Mouse (Mus musculus): ENCODE results near the gene Gramd2. TPM values are rescaled to one million over a fixed set of nuclear protein-coding genes. Genes with fewer than 3 reads are reported as not detected.
A peak's percentile ranks its signal among the peaks of the same experiment; 100 is the strongest.

Gene Gramd2
- polyA plus RNA-seq, 1 experiment from 2014 or later: 5.4 TPM

DNA sequence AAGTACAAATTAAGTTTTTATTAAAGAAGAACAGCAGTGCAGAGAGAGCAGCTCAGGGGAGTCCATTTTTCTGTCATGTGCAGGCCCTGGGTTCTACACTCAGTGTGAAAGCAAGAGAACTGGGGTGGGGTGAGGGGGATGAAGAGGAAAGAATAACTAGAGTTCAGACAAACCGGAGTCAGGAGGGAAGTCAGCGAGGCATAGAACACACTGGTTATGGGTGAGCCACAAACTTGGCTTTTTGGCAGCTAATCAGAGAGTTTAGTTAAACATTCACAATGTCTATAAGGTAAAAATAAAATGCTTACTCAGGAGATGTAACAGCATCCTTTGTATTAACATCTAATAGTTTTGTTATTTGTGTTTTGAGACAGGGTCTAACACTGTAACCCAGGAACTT is 60.6 kb downstream of the Gramd2 start:
- no peak overlapping the region for H3K27ac ChIP-seq (replicated peaks; ENCODE audit: low read depth, low read length)
- H3K4me1 ChIP-seq (ENCODE audit: control insufficient read depth, insufficient read depth, low read length): no peaks in the 10 kb centered on the region
- 87% methylated on average over 2 of the region's 2 CpGs for WGBS
- H3K36me3 ChIP-seq (ENCODE audit: control insufficient read depth, insufficient read depth, low read length): no peaks in the 10 kb centered on the region
- ATAC-seq (ENCODE audit: low read depth) (no peak), DNase-seq (ENCODE audit: low spot score) (no peak)
- no peak overlapping the region for H3K9ac ChIP-seq (ENCODE audit: low read depth, low read length)
- H3K4me3 ChIP-seq (ENCODE audit: low read depth, low read length): no peak overlapping the region
- H3K27me3 ChIP-seq (replicated peaks; ENCODE audit: control insufficient read depth, insufficient read depth, low read length): no peaks in the 10 kb centered on the region
- H3K4me2 ChIP-seq (ENCODE audit: low read depth, low read length): no peak overlapping the region
- H3K9me3 ChIP-seq (ENCODE audit: control insufficient read depth, low read length): no peaks in the 10 kb centered on the region

- H3K4me1 ChIP-seq (ENCODE audit: control insufficient read depth, insufficient read depth, low read length): no peaks in the 10 kb centered on the region
- no peak for DNase-seq (ENCODE audit: low spot score)
- H3K27me3 ChIP-seq (replicated peaks; ENCODE audit: control insufficient read depth, insufficient read depth, low read length): no peaks in the 10 kb centered on the region
- H3K9me3 ChIP-seq (ENCODE audit: control insufficient read depth, low read length): no peaks in the 10 kb centered on the region
- no peak overlapping the region for H3K9ac ChIP-seq (ENCODE audit: low read depth, low read length)
- no peak overlapping the region for H3K4me2 ChIP-seq (ENCODE audit: low read depth, low read length)
- ATAC-seq (ENCODE audit: low read depth): no peak
- H3K36me3 ChIP-seq (ENCODE audit: control insufficient read depth, insufficient read depth, low read length): no peaks in the 10 kb centered on the region
- 93% methylated on average over 3 of the region's 3 CpGs for WGBS
- no peak overlapping the region for H3K27ac ChIP-seq (replicated peaks; ENCODE audit: low read depth, low read length)
- no peak overlapping the region for H3K4me3 ChIP-seq (ENCODE audit: low read depth, low read length)
Observed at GRCm38 (mm10) chr9:59743903-59744302, 64.0 kb downstream of the Gramd2 start.

GRCm38 (mm10) chr9:59748387-59748786 is 68.4 kb downstream of the Gramd2 start:
- H3K4me2 ChIP-seq (ENCODE audit: low read depth, low read length): no peak overlapping the region
- no peak overlapping the region for H3K4me3 ChIP-seq (ENCODE audit: low read depth, low read length)
- H3K36me3 ChIP-seq (ENCODE audit: control insufficient read depth, insufficient read depth, low read length): no peaks in the 10 kb centered on the region
- H3K27me3 ChIP-seq (replicated peaks; ENCODE audit: control insufficient read depth, insufficient read depth, low read length): no peaks in the 10 kb centered on the region
- WGBS: 94% methylated on average over 2 of the region's 2 CpGs
- DNase-seq (ENCODE audit: low spot score) (no peak), ATAC-seq (ENCODE audit: low read depth) (no peak)
- no peak overlapping the region for H3K9ac ChIP-seq (ENCODE audit: low read depth, low read length)
- no peak overlapping the region for H3K27ac ChIP-seq (replicated peaks; ENCODE audit: low read depth, low read length)
- H3K4me1 ChIP-seq (ENCODE audit: control insufficient read depth, insufficient read depth, low read length): 0 out of 2 replicates have a peak, but pooled peaks cover 7% of the 10 kb centered on the region
- no peaks in the 10 kb centered on the region for H3K9me3 ChIP-seq (ENCODE audit: control insufficient read depth, low read length)

DNA sequence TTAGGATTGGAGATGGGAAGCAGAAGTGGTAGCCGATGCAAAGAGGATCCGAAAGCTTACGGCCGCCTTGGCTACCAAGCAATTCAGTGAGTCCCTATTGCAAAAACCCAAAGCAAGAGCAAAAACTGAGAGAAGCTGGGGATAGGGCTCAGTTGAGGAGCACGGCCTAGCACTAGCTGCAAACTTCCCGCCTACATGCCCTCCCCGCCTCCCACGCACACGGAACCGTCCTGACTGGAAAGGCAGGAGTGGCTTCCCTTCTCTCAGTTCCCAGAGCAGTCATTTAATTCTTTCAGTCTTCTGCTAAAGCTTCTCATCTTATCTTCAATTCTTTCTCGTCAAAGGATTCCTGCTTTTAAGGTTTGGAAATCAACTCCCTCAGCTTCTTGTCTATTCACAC is 69.0 kb downstream of the Gramd2 start:
- ATAC-seq (ENCODE audit: low read depth) (no peak), DNase-seq (ENCODE audit: low spot score) (no peak)
- no peak overlapping the region; the same call in 1 of the 2 replicates for H3K4me2 ChIP-seq (ENCODE audit: low read depth, low read length)
- no peak overlapping the region for H3K27ac ChIP-seq (replicated peaks; ENCODE audit: low read depth, low read length)
- H3K4me1 ChIP-seq (ENCODE audit: control insufficient read depth, insufficient read depth, low read length): 0 out of 2 replicates have a peak, but pooled peaks cover 9% of the 10 kb centered on the region
- no peaks in the 10 kb centered on the region for H3K9me3 ChIP-seq (ENCODE audit: control insufficient read depth, low read length)
- H3K36me3 ChIP-seq (ENCODE audit: control insufficient read depth, insufficient read depth, low read length): no peaks in the 10 kb centered on the region
- H3K4me3 ChIP-seq (ENCODE audit: low read depth, low read length): no peak overlapping the region
- WGBS: 86% methylated on average over 11 of the region's 11 CpGs
- H3K27me3 ChIP-seq (replicated peaks; ENCODE audit: control insufficient read depth, insufficient read depth, low read length): no peaks in the 10 kb centered on the region
- no peak overlapping the region for H3K9ac ChIP-seq (ENCODE audit: low read depth, low read length)

DNA sequence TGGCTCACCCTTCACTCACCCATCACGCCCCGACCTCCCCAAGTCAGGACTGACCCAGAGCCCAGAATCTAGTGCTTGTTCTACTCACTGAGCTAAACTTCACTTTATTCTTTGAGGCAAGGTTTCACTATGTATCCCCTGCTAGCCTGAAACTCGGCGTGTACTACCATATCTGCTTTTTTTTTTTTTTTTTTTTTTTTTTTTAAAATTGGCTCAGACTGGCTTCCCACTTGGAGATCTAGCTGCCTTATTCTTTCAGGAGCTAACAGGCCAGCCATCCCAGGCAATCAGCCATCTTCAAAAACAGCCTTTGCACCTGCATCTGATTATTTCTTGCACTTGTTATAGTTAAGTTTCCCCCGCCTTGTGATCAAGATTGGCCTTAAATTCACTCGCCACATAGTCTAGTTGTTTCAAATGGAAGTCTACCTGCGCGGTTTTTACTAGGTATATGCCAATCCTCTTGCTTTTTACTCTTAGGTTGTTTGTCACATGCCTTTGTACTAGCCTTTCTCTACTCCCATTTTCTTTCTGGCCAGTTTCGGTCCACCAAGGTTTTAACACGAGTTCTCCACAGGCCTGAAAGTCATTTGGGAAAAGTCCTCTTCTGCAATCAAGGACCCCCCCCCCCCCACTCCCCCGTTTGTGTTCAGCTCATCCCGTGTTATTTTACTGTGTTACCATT is 69.8 kb downstream of the Gramd2 start:
- 0 out of 2 replicates have a peak, but pooled peaks cover 10% of the 10 kb centered on the region for H3K4me1 ChIP-seq (ENCODE audit: control insufficient read depth, insufficient read depth, low read length)
- peak overlapping the region; percentile 70 for H3K9ac ChIP-seq (ENCODE audit: low read depth, low read length)
- H3K9me3 ChIP-seq (ENCODE audit: control insufficient read depth, low read length): no peaks in the 10 kb centered on the region
- H3K27me3 ChIP-seq (replicated peaks; ENCODE audit: control insufficient read depth, insufficient read depth, low read length): no peaks in the 10 kb centered on the region
- H3K4me2 ChIP-seq (ENCODE audit: low read depth, low read length): peak overlapping the region; percentile 80
- WGBS: 28% methylated on average over 12 of the region's 12 CpGs
- peak overlapping the region; percentile 83 for H3K4me3 ChIP-seq (ENCODE audit: low read depth, low read length)
- no peaks in the 10 kb centered on the region for H3K36me3 ChIP-seq (ENCODE audit: control insufficient read depth, insufficient read depth, low read length)
- DNase-seq (ENCODE audit: low spot score): no peak
- no peak for ATAC-seq (ENCODE audit: low read depth)
- H3K27ac ChIP-seq (replicated peaks; ENCODE audit: low read depth, low read length): peak overlapping the region; percentile 92

GRCm38 (mm10) chr9:59750267-59751065 is 70.5 kb downstream of the Gramd2 start, which contains the start of the genes Senp8 and Myo9a:
Gene Senp8, minus strand, starts transcription at chr9:59750710.
Gene Myo9a, plus strand, starts transcription at chr9:59750896.
- DNase-seq (ENCODE audit: low spot score) (peak; percentile 99), ATAC-seq (ENCODE audit: low read depth) (peak; percentile 96)
- H3K4me2 ChIP-seq (ENCODE audit: low read depth, low read length): peak within 1 kb of the TSS; percentile 80
- no peaks in the 10 kb centered on the region for H3K36me3 ChIP-seq (ENCODE audit: control insufficient read depth, insufficient read depth, low read length)
- H3K9ac ChIP-seq (ENCODE audit: low read depth, low read length): peak within 1 kb of the TSS; percentile 88
- H3K4me1 ChIP-seq (ENCODE audit: control insufficient read depth, insufficient read depth, low read length): 0 out of 2 replicates have a peak, but pooled peaks cover 10% of the 10 kb centered on the region
- H3K27ac ChIP-seq (replicated peaks; ENCODE audit: low read depth, low read length): peak within 1 kb of the TSS; percentile 94
- no peaks in the 10 kb centered on the region for H3K27me3 ChIP-seq (replicated peaks; ENCODE audit: control insufficient read depth, insufficient read depth, low read length)
- H3K9me3 ChIP-seq (ENCODE audit: control insufficient read depth, low read length): no peaks in the 10 kb centered on the region
- WGBS: 1% methylated on average over 37 of the region's 59 CpGs
- peak within 1 kb of the TSS; percentile 83 for H3K4me3 ChIP-seq (ENCODE audit: low read depth, low read length)

- ATAC-seq (ENCODE audit: low read depth): peak; percentile 94
- peak overlapping the region; percentile 94 for H3K27ac ChIP-seq (replicated peaks; ENCODE audit: low read depth, low read length)
- peak overlapping the region; percentile 56 for H3K4me2 ChIP-seq (ENCODE audit: low read depth, low read length)
- no peaks in the 10 kb centered on the region for H3K9me3 ChIP-seq (ENCODE audit: control insufficient read depth, low read length)
- WGBS: under 1% methylated on average over 24 of the region's 49 CpGs
- peak; percentile 86 for DNase-seq (ENCODE audit: low spot score)
- peak overlapping the region; percentile 88 for H3K9ac ChIP-seq (ENCODE audit: low read depth, low read length)
- peak overlapping the region; percentile 83 for H3K4me3 ChIP-seq (ENCODE audit: low read depth, low read length)
- no peaks in the 10 kb centered on the region for H3K27me3 ChIP-seq (replicated peaks; ENCODE audit: control insufficient read depth, insufficient read depth, low read length)
- 0 out of 2 replicates have a peak, but pooled peaks cover 10% of the 10 kb centered on the region for H3K4me1 ChIP-seq (ENCODE audit: control insufficient read depth, insufficient read depth, low read length)
- no peaks in the 10 kb centered on the region for H3K36me3 ChIP-seq (ENCODE audit: control insufficient read depth, insufficient read depth, low read length)
Observed at GRCm38 (mm10) chr9:59751066-59751581, 71.2 kb downstream of the Gramd2 start.

GRCm38 (mm10) chr9:59751966-59752365 is 72.0 kb downstream of the Gramd2 start:
- ATAC-seq (ENCODE audit: low read depth): no peak
- Histone ChIP-seq H3K9ac (ENCODE audit: low read depth, low read length) (peak overlapping the region; percentile 88), H3K27ac (replicated peaks; ENCODE audit: low read depth, low read length) (no peak overlapping the region), H3K36me3 (ENCODE audit: control insufficient read depth, insufficient read depth, low read length) (no peaks in the 10 kb centered on the region), H3K4me2 (ENCODE audit: low read depth, low read length) (peak overlapping the region; percentile 56), H3K4me3 (ENCODE audit: low read depth, low read length) (peak overlapping the region; percentile 83), H3K9me3 (ENCODE audit: control insufficient read depth, low read length) (no peaks in the 10 kb centered on the region), H3K27me3 (replicated peaks; ENCODE audit: control insufficient read depth, insufficient read depth, low read length) (no peaks in the 10 kb centered on the region), H3K4me1 (ENCODE audit: control insufficient read depth, insufficient read depth, low read length) (0 out of 2 replicates have a peak, but pooled peaks cover 10% of the 10 kb centered on the region)
- no peak for DNase-seq (ENCODE audit: low spot score)
- WGBS: 0% methylated on average over 2 of the region's 2 CpGs

Measured in embryonic facial prominence, embryonic 14.5 days (tissue).